Mouse (Mus musculus) natural killer cell, adult 2 months (primary cell): Measurements from ENCODE around the gene Mvb12a.

ENCODE experiments used
- DNase-seq, 2 experiments: peaks; one replicate each; pipeline ENCODE4 v3.0.0; 2022; ENCODE audit warnings: low spot score in 2 of 2

Mvb12a gene

DNA sequence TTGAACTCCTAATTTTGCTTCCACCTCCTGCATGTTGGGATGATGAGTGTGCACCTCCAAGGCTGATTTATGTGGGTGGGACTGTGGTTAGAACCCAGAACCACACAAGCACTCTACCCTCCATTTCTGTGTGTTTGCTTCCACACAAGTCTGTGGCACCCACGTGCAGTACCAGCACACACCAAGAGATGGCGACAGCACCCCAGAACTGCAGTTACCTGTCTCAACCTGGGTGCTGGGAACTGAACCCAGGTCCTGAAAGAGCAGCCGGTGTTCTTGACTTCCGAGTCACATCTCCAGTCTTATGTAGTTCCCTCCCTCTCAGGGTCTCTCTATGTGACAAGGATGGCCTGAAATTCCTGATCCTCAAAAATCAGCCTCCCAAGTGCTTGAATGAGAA lies 21.3 kb downstream of the Mvb12a start:
- DNase-seq = no peak

DNA sequence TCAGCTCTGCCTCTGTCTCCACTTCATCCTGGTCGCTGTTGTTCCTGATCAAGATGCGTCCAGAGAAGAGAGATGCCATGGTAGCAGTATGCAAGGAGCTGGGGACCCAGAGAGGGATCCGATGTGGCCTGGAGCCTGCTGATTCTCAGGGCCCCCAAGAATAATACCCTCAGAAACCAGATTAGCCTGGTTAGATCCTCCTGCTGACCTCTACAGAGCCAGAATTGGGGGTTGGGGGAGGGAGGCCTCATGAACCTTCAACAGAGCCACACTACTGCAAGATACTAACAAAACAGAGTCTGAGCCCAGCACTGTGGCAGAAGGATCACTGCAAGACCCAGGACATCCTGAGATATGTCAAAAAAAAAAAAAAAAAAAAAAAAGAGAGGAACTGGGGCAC lies 23.8 kb downstream of the Mvb12a start, which contains the start of gene Nxnl1:
TSS of gene Nxnl1 (minus strand) at position 101 of the 400 bp plus-strand sequence.
- DNase-seq = no peak

DNA sequence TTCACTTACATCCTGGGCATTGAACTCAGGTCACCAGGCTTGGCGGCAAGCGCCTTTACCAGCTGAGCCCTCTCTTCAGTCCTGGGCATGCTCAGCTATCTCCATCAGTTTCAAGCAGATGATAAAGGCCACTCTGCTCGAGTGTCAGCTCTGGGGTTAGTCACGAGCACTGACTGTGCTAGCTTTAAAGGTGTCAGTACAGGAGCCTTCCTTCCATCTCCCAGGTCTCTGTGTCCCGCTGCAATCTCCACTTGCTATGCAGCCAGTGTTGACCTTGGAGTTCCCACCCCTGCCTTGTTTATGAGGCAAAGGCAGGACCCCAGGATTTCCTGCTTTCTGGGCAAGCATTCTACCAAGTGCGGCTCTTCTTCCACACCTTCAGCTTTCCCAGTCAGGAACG lies 24.9 kb downstream of the Mvb12a start:
- no peak for DNase-seq

DNA sequence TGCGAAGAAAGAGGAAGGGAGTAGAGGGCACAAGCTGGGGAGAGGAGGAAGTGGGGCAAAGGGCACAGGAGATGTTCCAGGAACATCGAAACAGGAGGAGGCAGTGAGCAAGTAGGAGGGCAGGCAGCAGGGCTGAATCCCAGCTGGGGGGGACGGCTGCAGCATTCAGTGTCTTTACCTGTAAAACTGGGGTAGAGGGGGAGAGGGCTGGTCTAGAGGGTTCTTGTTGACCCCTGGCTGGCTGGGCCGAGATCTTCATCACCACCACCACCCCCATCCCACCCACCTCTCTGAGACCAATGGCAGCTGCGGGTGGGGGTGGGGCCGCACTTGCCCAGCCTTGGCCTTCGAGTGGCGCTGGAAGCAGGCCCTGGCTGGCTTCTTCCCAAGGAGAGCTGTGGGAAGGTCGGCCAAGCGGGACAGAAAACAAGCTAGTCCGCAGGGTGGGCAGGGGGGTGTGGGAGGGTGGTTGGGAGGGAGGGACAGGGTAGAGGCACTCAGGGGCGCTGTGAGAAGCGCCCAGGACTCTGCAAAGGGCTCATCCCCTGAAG lies 25.7 kb downstream of the Mvb12a start, which contains the start of gene Slc27a1:
TSS of gene Slc27a1 (plus strand) at position 496 of the 551 bp plus-strand sequence.
- DNase-seq = no peak

DNA sequence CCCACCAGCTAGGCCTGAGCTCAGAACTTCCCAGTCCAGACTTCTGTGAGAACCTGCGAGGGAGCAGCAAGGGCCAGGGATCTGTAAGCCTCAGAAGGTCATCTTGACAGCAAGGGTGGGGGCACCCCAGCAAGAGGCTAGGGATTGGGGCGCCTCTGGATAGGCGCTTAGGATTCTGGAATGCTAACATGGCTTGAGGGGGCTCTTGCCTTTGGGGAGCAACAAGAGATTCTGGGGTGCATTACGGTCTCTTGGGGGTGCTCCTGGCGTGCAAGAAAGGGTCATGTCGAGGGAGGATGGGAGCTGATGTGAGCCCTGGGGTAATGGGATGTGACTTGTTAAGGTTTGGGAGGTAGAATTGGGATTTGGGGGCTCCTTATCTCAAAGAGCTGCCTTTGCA lies 26.2 kb downstream of the Mvb12a start:
- no peak for DNase-seq

DNA sequence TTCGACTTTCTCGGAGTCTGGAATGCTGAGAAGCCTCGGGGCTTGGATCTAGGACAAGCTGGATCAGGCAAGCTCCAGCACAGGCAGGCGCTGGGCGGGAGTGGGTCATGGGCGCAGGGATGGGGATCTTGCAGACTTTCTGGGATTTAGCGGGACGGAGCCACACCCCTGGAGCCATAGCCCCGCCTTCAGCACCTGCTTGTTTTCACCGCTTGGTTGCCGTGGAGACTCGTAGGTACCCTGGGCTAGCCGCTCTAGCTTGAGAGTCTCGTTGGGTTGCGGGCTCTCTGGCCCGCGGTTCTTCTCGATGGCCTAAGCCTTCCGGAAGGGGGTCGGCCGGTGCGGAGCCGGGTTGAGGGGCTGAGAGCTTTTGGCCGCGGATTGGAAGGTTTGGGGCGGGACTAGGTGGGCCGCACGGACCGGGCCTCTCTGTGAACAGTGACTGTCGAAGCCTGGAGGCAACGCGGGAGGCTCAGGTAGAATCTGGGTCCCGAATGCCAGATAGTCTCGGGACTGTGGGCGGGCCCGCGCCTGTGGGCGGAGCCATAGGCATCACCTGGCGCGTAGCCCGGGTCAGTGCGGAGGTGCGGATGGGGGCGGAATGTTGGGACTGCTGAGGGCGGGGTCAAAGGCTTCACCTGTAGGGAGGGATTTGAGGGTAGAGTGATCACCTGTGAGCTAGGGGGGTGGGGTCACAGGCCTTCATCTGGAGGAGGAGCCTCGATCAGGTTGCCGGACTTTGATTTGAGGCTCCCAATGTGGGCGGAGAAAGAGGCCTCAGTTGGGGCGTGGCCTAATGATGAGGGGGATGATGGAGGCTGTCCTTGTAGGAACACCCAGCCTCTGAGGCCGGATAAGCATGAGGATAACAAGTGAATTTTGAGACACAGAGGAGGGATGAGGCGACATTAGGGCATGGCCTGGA lies 26.9 kb downstream of the Mvb12a start:
- DNase-seq = peak; percentile 46 to 80

DNA sequence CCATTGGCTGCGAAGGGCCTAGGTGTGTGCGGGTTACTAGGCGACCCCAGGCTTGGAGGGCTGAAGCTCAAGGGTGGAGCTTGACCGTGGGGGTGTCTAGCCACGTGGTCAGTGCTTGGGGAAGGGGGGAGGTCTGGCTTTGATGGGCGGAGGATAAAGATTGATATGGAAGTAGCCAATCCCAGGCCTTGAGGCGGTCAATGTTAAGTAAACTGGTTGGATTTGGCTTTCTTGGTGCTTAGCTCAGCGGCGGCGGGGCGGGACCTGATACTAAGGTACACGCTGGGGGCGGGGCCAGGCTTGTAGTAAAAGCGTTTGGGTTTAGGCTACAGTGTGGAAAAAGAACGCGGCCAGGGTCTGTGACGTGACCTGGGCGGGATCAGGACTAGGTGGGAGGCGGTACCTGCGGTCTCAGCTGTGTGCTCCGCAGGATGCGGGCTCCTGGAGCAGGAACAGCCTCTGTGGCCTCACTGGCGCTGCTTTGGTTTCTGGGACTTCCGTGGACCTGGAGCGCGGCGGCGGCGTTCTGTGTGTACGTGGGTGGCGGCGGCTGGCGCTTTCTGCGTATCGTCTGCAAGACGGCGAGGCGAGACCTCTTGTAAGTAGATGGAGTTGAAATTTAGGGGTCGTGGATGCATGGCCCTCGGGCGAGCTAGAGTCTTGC lies 27.7 kb downstream of the Mvb12a start:
- peak; percentile 62 to 83 for DNase-seq

DNA sequence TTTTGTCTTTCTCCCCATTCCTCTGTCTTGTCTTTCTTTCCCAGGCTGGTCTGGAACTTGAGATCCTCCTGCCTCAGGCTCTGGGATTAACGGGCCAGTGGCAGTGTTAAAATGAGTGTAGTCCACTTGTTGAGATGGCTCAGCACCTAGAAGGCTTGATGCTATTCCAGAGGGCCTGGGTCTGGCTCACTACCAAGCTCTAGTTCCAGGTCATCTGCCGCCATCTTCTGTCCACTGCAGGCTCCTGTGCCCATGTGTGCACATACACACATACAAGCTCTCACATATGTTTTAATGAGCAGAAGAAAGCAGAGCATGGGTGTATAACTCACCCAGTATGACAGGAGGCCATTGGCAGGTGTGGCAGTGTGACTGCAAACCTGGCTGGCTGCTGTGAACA lies 29.4 kb downstream of the Mvb12a start:
- DNase-seq = no peak

DNA sequence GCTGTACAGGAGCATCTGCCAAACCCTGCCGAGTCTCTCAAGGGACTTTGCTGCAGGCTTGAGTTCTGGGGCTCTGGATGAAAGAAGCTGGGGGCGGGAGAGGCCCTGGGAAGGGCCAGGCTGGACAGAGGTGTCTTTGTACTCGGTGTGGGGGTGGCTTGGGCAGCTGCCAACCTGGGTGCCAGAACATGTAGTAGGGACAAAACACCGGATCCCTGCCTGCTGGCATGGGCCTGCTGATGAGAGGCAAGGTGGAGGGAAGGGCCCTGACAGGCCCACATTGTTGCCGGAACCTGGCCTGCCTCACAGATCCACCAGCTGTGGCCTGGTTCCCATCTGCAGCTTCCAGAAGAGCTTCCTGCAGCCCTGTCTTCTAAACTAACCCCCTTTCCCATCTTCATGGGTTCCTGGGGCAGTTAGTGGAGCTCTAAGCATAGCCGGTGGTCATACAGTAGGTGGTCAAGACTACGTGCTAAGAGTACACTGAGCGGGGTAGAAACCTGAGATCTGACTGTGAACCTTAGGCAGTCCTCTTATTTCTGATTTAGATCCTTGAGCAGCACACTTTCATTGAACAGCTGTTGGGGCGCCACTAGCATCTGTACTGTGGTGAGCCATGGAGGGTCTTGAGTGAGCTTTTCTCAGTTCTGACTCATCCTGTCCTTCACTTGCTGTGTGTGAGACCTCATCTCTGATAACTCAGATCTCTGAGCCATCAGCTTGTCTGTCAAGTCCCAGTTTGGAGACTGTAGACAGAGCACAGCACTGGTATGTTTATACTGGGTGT lies 30.3 kb downstream of the Mvb12a start:
- DNase-seq = no peak

DNA sequence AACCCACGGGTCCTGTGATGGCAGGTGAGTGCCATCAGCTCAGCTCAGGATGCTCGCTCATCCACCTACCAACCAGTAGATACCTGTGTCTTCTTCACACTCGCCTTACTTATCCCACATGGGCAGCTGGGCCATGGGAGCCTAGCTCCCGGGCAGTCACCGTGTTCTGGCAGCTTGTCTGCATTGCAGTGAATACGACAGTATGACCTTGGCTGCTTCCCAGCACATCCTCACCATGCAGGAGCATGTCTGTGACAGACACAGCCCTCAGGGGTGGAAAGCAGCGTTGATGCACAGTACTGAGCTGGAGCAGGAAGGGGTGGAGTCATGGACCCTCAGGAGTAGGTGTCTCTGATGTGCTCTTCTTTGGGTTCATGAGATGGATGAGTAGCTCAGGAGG lies 31.7 kb downstream of the Mvb12a start:
- no peak for DNase-seq

DNA sequence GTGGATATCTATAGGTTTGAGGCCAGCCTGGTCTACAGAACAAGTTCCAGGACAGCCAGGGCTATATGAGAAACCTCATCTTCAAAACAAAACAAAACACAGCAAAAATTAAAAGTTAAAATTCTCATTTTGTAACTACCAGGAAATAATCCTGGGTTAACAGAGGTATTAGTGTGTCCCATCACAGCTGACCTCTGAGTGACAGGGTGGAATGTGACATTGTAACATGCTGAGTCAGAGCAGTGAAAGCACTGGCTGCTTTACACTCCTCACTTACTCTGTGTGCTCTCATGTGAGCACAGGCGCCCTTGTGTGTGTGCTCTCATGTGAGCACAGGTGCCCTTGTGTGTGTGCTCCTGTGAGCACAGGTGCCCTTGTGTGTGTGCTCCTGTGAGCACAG lies 32.3 kb downstream of the Mvb12a start:
- no peak for DNase-seq

DNA sequence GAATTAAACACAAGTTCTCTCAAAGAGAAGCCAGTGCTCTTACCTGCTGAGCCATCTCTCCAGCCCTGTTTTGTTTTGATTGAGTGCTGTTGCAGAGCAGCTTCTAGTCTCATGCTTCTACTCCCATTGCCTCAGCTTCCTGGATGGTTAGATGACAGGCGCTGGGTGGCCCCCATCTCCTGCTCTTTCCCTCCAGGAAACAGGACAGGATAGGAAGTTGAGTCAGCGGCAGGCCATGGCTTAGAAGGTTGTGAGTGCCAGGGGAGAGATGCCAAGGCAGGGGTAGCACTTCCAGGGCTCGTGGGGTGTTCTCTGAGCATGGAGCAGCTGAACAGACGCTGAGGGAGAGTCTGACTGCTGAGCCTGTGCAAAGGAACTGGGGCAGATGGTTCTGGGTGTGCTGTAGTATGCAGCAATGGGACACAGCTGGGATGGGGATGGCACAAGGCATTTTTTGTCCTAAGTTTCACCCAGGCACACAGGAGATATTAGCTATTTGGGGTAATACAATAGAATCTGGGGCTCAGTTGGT lies 35.2 kb downstream of the Mvb12a start:
- no peak for DNase-seq

DNA sequence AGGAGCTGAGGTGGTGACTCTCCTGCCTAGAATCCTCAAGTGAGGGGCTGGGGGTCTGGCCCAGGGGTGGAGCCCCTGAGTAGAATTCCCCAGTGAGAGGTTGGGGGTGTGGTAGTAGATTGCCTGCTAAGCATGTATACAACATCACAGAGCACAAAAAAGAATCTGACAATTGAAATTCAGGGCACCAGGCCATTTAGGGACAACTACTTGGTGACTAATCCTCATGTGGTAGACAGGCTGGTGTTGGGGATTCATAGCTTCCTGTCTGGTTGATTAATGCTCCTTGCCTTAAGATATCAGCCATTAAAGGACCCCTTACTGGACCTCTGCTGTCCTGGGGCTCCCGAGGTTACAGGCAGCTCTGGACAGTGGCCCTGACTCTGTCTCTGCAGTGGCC lies 36.3 kb downstream of the Mvb12a start:
- DNase-seq = no peak

DNA sequence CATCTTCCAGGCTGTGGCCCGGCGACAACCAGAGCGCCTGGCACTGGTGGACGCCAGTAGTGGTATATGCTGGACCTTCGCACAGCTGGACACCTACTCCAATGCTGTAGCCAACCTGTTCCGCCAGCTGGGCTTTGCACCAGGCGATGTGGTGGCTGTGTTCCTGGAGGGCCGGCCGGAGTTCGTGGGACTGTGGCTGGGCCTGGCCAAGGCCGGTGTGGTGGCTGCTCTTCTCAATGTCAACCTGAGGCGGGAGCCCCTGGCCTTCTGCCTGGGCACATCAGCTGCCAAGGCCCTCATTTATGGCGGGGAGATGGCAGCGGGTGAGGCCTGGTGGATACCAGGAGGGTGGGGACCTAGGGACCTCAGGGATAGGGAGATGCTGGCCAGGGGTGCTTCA lies 36.8 kb downstream of the Mvb12a start:
- no peak for DNase-seq

DNA sequence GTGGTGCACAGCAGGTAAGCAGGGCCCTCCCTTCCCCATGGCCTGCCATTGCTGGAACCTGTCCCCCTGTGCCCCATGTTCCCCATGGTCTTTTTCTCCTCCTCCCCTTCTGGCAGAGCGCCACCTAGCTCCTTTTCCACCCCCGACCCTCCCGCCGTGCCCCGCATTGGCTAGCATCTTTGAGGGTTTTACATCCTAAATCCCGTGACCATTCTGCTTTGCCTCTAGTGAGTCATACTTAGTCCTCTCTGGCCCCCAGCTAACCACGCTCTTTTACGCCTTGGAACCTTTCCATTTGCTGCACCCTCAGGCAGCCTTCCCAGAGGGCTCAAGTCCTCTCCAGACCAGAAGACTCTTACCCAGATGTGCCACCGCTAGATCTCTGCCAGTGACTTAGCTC lies 37.5 kb downstream of the Mvb12a start:
- no peak for DNase-seq

DNA sequence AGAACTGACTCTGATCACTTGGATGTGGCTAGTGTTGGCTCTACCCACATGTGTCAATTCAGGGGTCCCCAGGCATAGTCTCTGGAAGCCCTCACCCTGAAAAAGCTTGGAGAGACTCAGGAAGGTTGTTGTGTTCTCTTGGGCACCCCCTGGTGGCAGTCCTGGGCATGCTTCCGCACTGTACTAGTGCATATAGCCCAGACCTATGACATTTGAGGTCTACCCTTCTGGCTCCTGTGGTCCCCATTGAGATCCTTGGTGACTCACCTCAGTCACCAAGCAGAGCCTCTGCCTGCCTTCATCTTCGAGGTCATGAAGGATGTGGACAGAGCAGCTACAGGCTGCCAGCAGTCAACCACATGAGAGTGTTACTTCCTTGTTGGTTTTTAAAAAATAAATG lies 44.2 kb downstream of the Mvb12a start:
- peak; percentile 68 to 80 for DNase-seq

DNA sequence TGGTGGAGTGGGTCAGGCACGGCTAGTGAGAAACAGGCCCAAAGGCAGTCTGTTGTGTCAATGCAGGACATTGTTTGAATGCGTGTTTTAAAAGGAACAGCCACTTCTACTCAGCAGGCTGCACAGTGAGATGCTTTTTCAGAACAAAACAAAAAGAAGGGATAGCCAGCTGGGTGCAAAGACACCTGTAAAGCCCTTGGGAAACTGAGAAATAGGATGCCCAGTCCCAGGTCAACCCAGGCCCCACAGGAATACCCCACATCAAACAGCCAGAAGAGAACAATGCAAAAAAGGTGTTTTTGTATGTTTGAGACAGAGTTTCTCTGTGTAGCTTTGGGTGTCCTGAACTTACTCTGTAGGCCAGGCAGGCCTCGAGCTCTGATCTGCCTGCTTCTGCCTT lies 46.0 kb downstream of the Mvb12a start:
- DNase-seq = no peak

DNA sequence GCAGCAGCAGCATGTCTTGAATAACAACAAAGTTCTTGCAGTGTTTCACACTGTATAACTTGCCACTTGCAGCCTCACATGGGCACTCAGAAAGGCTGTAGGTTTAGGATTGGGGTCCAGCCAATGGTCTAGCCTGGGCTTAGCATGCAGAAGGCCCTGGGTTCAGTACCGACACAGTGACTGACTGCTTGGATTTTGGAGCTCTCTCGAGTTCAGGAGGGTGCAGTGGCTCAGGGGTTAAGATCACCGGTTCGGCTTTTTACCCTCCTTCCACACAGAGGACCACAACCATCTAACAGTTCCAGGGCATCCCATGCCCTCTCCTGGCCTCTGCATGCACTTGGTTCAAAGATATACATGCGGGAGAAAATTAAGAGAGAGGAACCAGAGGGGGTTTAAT lies 48.3 kb downstream of the Mvb12a start:
- no peak for DNase-seq

DNA sequence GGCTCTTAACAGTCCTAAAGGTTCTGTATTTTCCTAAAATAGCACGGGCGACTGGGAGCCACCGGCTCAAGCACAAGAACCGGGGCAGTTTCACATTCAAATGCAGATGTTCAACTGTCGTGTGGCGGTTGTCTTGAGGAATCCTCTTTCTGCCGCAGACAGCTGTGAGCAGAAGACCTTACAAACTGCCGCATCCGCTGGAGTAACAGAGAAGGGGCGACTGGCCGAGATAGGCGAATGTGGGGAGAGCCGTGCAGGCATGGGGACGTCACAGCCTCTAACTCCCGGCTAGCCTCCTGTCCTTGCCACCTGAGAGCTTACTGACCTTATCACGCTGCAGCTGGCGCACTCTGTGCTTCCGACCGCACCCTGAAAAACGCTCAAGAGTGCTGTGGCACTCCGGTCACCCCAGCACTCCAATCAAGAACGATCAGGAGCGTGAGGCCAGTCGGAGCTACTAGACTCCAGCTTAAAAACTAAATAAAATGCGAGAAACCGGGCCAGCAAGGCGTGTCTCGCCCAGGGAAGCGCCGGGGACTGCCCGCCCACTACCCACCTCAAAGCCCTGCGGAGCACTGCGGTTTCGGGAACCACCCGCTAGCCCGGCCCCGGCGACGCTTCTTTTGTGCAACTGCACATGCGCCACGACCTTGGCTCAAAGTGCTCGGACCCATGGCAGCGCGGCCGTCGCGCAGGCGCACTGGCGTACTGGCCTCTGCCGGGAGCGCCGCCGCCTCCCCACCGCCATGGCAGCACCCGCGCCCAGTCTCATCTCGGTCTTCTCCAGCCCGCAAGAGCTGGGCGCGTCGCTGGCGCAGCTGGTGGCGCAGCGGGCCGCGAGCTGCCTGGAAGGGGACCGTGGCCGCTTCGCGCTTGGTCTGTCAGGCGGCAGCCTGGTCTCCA lies 49.0 kb downstream of the Mvb12a start, which contains the start of gene Pgls:
TSS of gene Pgls (plus strand) at position 706 of the 903 bp plus-strand sequence.
- DNase-seq = peak; percentile 81 to 88

DNA sequence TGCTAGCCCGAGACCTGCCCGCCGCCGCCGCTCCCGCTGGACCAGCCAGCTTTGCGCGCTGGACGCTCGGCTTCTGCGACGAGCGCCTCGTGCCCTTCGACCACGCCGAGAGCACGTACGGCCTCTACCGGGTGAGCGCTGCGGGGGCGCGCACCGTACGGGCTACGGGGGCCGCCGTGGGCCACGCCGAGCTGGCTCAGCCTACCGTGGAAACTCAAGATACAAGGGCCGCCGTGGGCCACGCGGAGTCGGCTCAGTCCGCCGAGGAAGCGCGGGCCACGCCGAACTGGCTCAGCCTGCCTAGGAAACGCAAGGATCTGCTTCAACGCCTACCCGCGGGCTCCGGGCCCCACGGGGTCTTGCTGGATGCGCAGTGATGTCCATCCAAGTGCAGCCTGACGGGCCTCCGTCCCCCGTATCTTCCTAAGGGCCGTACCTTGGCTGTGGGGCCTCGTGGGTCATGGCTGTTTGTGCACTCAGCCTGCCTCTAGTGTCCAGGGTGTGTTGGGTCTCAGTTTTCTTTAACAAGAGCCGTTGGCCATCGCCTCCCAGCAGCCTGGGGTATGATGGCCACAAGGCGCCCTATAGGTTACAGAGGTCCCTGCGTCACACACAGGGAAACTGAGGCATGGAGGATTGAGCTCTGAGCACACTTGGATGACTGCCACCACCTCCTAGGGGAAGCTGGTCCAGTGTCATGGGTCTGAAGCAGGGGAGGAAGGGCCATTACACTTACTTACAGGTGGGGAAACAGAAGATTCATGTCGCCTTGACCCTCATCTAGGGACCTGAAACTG lies 49.9 kb downstream of the Mvb12a start:
- DNase-seq = peak in 1 of 2 experiments; percentile 67
